Mouse (Mus musculus) thymus, adult 2 months (tissue): ENCODE measurements around the gene Gm13285.

Experiments
- CTCF ChIP-seq: fragments of 200-500 bp; IDR thresholded peaks from 2 replicates; pipeline ENCODE4 v1.5.1; 2012; ENCODE audit warnings: mild to moderate bottlenecking, control low read depth, low read length, moderate library complexity, borderline replicate concordance; ENCODE audit not compliant: control insufficient read depth, poor library complexity, insufficient read depth; ENCODE audit errors: extremely low read depth
- POLR2A ChIP-seq: fragments of 200-500 bp; IDR thresholded peaks from 2 replicates; pipeline ENCODE4 v1.6.1; 2012; ENCODE audit warnings: mild to moderate bottlenecking, low read length, control low read depth, moderate library complexity; ENCODE audit not compliant: control insufficient read depth, poor library complexity, insufficient read depth; ENCODE audit errors: extremely low read depth

DNA sequence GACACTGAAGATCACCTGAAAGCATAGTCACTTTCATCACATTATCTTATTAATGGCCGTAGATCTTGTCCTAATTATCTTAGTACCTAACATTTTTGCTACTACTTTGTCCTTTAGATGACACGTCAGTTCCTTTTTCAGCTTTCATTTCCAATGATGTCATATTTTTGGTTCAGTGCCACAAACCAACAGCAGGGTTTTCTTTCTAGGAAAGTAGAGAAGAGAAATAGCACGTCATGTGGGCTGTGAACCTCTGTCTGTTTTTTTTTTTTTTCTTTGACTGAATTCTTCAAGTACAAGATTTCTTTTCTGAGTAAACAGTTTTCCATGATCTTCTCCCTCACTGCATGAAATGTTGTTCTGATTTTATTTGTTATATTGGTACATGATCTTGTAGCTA lies 40.6 kb downstream of the Gm13285 start:
- TF ChIP-seq CTCF = no peak
- TF ChIP-seq POLR2A = no peak
